Mouse (Mus musculus): ENCODE results near the gene Rpl7a. TPM values are rescaled to one million over a fixed set of nuclear protein-coding genes. Genes with fewer than 3 reads are reported as not detected.
A peak's percentile ranks its signal among the peaks of the same experiment; 100 is the strongest.
"Not testable (repeated sequence)": the region's sequence is repeated elsewhere in the genome, so short reads cannot be mapped to it uniquely, and the experiment has no call there.

Rpl7a gene
- not detected in 2 replicates for polyA plus RNA-seq (2012; ENCODE audit: insufficient read depth, insufficient read length, low replicate concordance, missing spikeins)

DNA sequence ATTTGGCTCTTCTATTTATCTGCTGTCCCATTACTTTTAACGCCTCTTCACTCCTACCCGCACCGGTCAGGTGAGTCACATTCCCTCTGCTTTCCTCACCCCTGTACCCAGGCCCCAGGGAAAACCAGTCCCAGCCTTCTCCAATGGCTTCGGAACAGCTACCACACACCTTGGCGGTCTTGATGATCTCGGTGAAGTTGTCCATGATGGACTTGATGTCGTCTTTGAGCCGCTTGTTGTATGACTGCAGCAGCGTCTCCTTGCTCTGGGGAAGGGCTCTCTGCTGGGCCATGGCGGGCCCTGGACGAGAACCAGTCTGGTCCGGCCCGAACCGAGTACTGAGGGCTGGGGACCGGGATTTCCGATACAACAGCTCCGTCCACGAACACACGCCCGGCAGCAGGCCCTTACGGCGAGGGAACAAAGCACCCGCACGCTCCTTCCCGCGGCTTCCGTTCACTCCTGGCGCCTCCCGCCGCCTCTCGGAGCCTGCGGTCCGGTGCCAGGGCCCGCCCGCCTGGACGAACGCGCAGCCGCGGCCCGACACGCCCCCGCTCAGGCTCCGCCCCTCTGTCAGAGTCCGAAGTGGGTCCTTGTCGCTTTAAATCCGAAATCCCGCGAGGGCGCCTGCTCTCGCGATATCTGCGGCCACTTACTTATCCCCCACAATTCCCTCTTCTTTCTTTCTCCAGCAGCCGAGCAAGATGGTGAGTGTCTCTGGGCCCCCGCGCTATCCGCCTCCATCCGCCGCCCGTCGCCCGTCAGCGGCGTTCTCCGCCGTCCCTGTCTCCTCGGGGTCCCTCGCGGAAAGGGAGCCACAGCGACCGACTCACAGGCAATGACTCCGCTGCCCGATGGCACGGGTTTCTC lies at the start of gene Rpl7a, which contains the start of gene Med22:
Gene Rpl7a (plus strand): TSS at position 641 of the 870 bp plus-strand sequence.
Gene Med22 (minus strand): TSS at position 554 of the 870 bp plus-strand sequence.
- Histone ChIP-seq H3K4me1 (ENCODE audit: control insufficient read depth, insufficient read depth, low read length) (peaks cover 23% of the 10 kb centered on the region), H3K27ac (ENCODE audit: insufficient read depth, low read depth, low read length) (peak within 1 kb of the TSS; percentile 80), H3K4me3 (ENCODE audit: insufficient read depth, low read depth, low read length) (peak within 1 kb of the TSS; percentile 84)
- WGBS: 0% methylated on average over 61 of the region's 74 CpGs
- no peak for TF ChIP-seq CTCF (IDR thresholded peaks at IDR 0.05; ENCODE audit: insufficient read depth, low read depth, low read length)
- TF ChIP-seq POLR2A (IDR thresholded peaks at IDR 0.05; ENCODE audit: insufficient read depth, low read depth, low read length): peak; percentile 95

DNA sequence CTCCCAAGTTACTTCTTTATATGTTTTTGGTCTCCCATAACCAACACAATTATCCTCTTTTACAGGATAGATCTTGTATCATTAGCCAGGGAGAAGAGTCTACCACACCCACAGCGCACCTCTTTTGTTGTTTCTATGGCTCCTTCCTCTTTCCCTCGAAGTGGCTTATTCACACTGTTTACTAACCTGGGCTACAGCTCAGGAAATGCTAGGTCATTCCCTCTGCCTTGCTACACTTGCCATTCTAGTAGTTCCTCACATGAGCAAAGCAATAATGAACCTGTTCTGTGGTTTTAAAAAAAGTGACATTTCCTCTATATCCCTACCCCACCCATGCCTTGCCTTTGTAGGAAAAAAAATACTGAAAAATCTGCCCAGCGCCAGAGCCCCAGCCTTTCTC lies 47.7 kb upstream of the Rpl7a start:
- H3K4me3 ChIP-seq (ENCODE audit: insufficient read depth, low read depth, low read length): no peak overlapping the region
- TF ChIP-seq CTCF (IDR thresholded peaks at IDR 0.05; ENCODE audit: insufficient read depth, low read depth, low read length) (no peak), POLR2A (IDR thresholded peaks at IDR 0.05; ENCODE audit: insufficient read depth, low read depth, low read length) (no peak)
- no peak overlapping the region for H3K27ac ChIP-seq (ENCODE audit: insufficient read depth, low read depth, low read length)
- H3K4me1 ChIP-seq (ENCODE audit: control insufficient read depth, insufficient read depth, low read length): no peaks in the 10 kb centered on the region
- 76% methylated on average over 3 of the region's 3 CpGs for WGBS

DNA sequence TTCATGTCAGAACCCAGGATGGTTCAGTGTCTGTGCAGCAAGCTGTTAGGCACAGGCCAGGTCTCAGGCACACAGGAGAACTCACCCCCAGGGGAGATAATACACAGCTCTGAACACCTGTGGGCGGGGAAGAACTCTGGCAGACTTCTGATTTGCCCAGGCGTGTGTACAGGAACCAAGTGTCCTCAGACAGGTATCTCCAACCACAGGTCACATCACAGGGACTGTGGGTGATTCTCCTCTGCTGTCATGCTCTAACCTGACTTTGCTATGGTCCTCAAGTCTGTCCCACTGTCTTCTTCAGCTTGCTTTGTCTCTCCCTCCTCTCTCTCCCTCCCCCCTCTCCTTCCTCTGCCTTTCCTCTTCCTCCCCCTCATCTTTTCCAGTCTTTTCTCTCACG lies 45.7 kb upstream of the Rpl7a start, which contains the start of gene Abo:
Gene Abo (minus strand): TSS at position 101 of the 400 bp plus-strand sequence.
- Histone ChIP-seq H3K4me1 (ENCODE audit: control insufficient read depth, insufficient read depth, low read length) (no peaks in the 10 kb centered on the region), H3K27ac (ENCODE audit: insufficient read depth, low read depth, low read length) (no peak within 1 kb of the TSS), H3K4me3 (ENCODE audit: insufficient read depth, low read depth, low read length) (no peak within 1 kb of the TSS)
- WGBS: 60% methylated on average over 3 of the region's 3 CpGs
- TF ChIP-seq POLR2A (IDR thresholded peaks at IDR 0.05; ENCODE audit: insufficient read depth, low read depth, low read length): no peak
- TF ChIP-seq CTCF (IDR thresholded peaks at IDR 0.05; ENCODE audit: insufficient read depth, low read depth, low read length): no peak

DNA sequence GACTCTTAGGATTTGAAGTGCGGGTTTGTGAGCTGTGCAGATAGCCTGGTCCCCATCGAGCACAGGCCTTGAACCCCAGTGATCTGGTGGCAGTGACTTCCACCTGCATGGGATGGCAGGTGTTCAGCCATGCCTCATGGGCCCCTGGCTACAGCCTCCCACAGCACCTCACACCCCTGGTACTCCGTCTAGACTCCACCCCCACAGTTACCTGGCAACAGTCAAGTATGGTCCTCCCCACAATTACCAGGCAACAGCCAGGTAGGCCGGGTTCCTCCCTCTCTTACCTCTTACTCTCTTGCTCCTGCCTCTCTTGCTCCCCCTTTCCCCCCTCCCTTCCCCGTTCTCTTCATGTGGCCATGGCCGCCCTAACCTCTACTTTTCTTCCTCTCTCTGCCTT lies 39.9 kb upstream of the Rpl7a start:
- WGBS: 70% methylated on average over 6 of the region's 6 CpGs
- Histone ChIP-seq H3K4me3 (ENCODE audit: insufficient read depth, low read depth, low read length) (no peak overlapping the region), H3K27ac (ENCODE audit: insufficient read depth, low read depth, low read length) (no peak overlapping the region), H3K4me1 (ENCODE audit: control insufficient read depth, insufficient read depth, low read length) (no peaks in the 10 kb centered on the region)
- TF ChIP-seq CTCF (IDR thresholded peaks at IDR 0.05; ENCODE audit: insufficient read depth, low read depth, low read length): no peak
- no peak for TF ChIP-seq POLR2A (IDR thresholded peaks at IDR 0.05; ENCODE audit: insufficient read depth, low read depth, low read length)

DNA sequence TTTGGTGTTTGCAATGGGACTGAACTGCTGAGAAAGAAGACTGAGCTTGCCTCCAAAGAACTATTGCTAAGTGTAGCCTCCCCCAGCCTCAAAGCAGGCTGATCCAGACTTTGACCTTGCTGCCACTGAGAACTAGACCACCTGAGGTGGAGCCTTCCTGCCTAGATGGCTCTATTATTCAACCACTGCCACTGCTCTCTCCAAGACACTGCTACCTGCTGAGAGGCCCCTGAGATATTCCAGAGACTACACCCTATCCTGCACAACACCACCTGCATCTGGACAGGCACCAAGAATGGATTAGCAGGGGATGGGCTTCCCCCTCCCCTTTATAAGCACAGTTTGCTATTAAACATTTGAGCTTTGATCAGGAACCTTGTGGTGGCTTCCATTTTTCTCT lies 32.0 kb upstream of the Rpl7a start:
- Histone ChIP-seq H3K27ac (ENCODE audit: insufficient read depth, low read depth, low read length) (no peak overlapping the region), H3K4me3 (ENCODE audit: insufficient read depth, low read depth, low read length) (no peak overlapping the region), H3K4me1 (ENCODE audit: control insufficient read depth, insufficient read depth, low read length) (no peaks in the 10 kb centered on the region)
- TF ChIP-seq CTCF (IDR thresholded peaks at IDR 0.05; ENCODE audit: insufficient read depth, low read depth, low read length): no peak
- TF ChIP-seq POLR2A (IDR thresholded peaks at IDR 0.05; ENCODE audit: insufficient read depth, low read depth, low read length): no peak

DNA sequence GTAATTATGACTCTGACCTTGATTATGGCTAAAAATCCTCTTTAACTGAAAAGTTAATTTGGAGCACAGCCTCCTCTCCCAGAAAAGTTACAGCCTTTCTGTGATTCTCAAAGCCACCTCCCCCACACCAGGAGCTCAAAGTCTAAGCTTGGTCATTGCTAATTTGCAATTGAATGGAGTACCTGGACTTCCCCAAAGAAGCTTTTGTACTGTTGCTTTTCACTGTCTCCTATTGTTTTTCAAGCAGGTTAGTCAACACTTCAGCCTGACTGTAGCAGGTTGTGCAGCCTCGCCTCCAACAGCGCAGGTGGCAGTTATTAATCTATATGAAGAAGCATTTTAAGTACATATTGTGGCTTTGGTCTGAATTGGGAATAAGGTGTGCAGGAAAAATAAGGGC lies 25.0 kb upstream of the Rpl7a start:
- not testable (repeated sequence) for H3K4me3 ChIP-seq (ENCODE audit: insufficient read depth, low read depth, low read length); H3K4me1 ChIP-seq (ENCODE audit: control insufficient read depth, insufficient read depth, low read length); H3K27ac ChIP-seq (ENCODE audit: insufficient read depth, low read depth, low read length)
- WGBS: 69% methylated on average over 2 of the region's 2 CpGs

DNA sequence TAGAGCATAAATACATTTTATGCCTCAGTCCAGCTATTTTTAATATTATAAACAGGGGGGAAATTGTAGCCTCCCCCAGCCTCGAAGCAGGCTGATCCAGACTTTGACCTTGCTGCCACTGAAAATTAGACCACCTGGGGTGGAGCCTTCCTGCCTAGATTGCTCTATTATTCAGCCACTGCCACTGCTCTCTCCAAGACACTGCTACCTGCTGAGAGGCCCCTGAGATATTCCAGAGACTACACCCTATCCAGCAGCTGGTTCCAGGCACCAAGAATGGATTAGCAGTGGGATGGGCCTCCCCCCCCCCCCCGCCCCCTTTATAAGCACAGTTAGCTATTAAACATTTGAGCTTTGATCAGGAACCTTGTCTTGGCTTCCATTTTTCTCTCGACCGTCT lies 24.4 kb upstream of the Rpl7a start:
- 46% methylated on average over 4 of the region's 4 CpGs for WGBS
- H3K4me1 ChIP-seq (ENCODE audit: control insufficient read depth, insufficient read depth, low read length); H3K4me3 ChIP-seq (ENCODE audit: insufficient read depth, low read depth, low read length); H3K27ac ChIP-seq (ENCODE audit: insufficient read depth, low read depth, low read length): not testable (repeated sequence)

DNA sequence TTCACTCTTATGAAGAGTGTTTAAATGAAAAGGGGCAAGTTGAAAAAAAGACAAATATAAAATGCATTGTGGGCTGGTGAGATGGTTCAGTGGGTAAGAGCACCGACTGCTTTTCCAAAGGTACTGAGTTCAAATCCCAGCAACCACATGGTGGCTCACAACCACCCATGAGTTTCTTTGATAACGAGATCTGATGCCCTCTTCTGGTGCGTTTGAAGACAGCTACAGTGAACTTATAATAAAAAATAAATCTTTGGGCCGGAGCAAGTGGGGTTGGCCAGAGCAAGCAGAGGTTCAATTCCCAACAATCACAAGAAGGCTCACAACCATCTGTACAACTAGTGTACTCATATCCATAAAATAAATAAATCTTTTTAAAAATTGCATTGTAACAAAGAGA lies 14.7 kb upstream of the Rpl7a start:
- Histone ChIP-seq H3K4me1 (ENCODE audit: control insufficient read depth, insufficient read depth, low read length) (no peaks in the 10 kb centered on the region), H3K27ac (ENCODE audit: insufficient read depth, low read depth, low read length) (no peak overlapping the region), H3K4me3 (ENCODE audit: insufficient read depth, low read depth, low read length) (no peak overlapping the region)
- 88% methylated on average over 4 of the region's 4 CpGs for WGBS
- TF ChIP-seq POLR2A (IDR thresholded peaks at IDR 0.05; ENCODE audit: insufficient read depth, low read depth, low read length) (no peak), CTCF (IDR thresholded peaks at IDR 0.05; ENCODE audit: insufficient read depth, low read depth, low read length) (no peak)

DNA sequence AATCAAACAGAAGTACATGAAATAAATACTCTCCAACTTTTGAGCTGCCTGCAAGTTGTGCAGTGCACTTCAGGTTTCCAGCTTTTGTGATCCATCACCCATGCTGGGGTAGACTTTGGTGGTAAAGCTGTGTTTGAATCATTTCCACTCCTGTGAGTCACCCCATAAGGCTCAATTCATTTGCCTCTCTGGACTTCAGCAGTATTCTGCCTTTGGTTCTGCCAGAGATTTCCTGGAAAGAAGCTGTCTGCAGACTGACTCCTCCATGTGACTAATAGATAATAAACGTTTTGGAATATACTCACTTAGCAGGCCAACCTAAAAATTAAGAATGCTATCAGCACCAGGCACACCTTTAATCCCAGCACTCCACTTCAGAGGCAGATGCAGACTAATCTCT lies 9.8 kb upstream of the Rpl7a start:
- Histone ChIP-seq H3K4me1 (ENCODE audit: control insufficient read depth, insufficient read depth, low read length) (peaks cover 3% of the 10 kb centered on the region), H3K27ac (ENCODE audit: insufficient read depth, low read depth, low read length) (no peak overlapping the region), H3K4me3 (ENCODE audit: insufficient read depth, low read depth, low read length) (no peak overlapping the region)
- TF ChIP-seq POLR2A (IDR thresholded peaks at IDR 0.05; ENCODE audit: insufficient read depth, low read depth, low read length) (no peak), CTCF (IDR thresholded peaks at IDR 0.05; ENCODE audit: insufficient read depth, low read depth, low read length) (no peak)
- WGBS: 60% methylated on average over 1 of the region's 1 CpGs

Measured in olfactory bulb, adult 2 months (tissue).